Mouse (Mus musculus): ENCODE measurements at regions not wholly inside any gene's neighbourhood (a gene's known extent, or its start where the extent isn't known, plus 50 kb on each side); places are given as distances from the start of the nearest gene placed in this dataset.

DNA sequence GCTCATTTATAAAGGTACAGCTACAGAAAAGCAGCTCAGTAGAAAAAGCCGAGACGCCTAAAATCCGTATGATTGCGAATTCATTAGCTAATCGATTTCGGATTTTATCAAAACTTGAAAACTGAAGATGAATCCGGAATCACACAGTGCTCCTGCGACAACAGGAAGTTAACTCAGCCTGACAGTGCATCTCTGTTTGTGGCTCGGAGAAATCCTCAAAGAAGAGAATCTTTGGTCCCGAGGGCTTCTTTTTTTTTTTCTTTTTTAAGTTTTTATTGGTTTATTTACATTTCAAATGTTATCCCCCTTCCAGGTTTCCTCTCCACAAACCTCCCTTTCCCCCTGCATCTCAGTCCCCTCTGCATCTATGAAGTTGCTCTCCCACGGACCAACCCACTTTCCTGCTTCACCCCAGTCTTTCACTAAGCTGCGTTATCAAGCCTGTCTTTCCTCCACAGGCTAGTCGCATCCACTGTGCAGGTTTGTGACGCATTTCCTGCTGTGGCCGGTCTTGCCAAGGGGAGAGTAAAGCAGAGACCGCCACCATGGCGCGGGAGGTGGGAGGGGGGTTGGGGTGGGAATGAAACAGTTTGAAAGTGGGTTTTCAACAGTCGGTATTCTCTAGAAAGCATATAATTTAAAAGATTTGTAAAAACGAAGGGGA lies 593.4 kb upstream of the Snrpn start:
- DNase-seq, result peak; percentile 31 to 49

GRCm38 (mm10) chr7:60728108-60728721 lies 588.2 kb upstream of the Snrpn start:
- peak; percentile 1 to 9 for DNase-seq

All from cerebellum, postnatal 14 days (tissue).